Mouse (Mus musculus) kidney, adult 18-20 months (tissue): ENCODE measurements around the gene Usp46.
"Not testable (repeated sequence)": the region's sequence is repeated elsewhere in the genome, so short reads cannot be mapped to it uniquely, and the experiment has no call there.

Source experiments
- DNase-seq: peaks from one replicate; pipeline ENCODE4 v3.0.0; 2021

The Usp46 gene

DNA sequence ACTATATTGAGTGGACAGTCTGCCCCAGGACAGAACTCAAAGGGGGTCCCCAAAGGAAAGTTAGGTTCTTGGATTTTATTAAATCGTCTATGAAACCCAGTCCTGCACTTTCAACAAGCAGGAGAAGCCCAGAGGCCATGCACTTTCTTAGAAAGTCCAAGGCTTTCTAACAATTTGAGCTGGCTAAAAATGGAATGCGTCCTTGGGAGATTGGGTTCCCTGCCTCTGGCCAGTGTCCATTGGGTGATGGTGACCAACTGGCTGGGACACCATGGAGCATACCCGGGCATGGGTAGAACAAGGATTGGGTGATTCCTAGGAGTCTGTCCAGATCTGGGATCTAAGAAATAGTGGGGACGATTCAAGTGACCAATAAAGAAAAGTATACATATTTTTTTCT, 47.7 kb downstream of the Usp46 start:
- DNase-seq, result no peak

DNA sequence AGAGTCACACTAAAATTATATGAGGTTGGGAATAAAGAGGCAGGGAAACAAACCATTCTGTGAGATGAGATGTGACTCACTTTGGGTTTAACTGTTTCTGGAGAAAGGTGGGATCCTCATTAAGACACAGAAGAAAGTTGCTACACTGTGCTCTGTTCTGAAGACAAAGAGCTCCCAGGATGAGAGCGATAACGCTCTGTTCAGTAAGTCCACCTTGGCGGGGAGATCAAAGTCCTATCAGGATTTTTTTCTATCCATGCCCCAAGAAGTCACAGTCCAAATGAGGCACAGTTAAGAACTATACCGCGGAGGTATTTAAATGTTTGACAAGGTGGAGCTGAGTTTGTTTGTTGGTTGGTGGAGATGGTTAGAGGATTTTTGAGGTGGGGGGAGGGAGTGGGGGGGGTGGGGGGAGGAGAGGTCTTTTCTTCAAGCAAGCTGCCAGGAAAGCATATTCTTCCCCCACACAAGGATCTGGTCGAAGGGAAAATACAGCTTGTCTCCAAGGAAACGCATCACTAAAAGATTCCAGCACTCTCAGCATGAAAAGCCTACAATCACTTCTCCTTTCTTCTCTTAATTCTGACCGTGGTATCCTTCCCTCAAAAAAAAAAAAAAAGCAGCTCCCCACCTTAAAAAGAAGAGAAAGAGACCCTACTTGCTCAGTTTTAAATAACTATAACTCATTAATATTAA, 49.2 kb downstream of the Usp46 start:
- DNase-seq, result no peak

- peak; percentile 22 for DNase-seq
These were observed 50.7 kb downstream of the Usp46 start for GRCm38 (mm10) chr5:74017488-74017887.

GRCm38 (mm10) chr5:74011629-74012028, 56.6 kb downstream of the Usp46 start:
- peak; percentile 73 for DNase-seq

DNA sequence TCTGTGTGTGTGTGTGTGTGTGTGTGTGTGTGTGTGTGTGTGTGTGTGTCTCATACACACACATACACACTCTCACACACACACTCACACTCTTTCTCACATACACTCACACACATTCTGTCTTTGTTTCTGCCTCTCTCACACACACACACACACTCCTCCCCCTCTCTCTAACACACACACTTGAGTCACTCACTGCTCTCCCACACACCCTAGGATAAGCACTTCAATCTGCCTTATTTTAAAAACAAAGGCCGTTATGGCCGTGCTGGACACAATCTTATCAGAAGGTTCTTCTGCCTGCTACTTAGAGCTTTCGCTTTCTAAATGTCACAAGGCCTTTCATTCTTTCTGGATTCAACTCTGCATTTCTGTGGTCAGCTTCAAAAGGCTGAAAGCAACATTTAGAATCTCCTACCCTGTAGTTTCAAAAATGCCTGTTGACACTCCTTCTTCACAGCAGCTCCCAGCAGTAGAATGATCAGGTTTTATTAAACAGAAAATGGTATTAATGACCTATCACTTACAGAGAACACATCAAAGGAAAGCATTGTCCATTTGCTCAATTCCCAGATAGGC, 60.6 kb downstream of the Usp46 start:
- DNase-seq, result no peak

- DNase-seq, result no peak
These were observed 62.3 kb downstream of the Usp46 start for GRCm38 (mm10) chr5:74005936-74006335.

- DNase-seq, result no peak
These were observed 66.5 kb downstream of the Usp46 start for GRCm38 (mm10) chr5:74001743-74002142.

DNA sequence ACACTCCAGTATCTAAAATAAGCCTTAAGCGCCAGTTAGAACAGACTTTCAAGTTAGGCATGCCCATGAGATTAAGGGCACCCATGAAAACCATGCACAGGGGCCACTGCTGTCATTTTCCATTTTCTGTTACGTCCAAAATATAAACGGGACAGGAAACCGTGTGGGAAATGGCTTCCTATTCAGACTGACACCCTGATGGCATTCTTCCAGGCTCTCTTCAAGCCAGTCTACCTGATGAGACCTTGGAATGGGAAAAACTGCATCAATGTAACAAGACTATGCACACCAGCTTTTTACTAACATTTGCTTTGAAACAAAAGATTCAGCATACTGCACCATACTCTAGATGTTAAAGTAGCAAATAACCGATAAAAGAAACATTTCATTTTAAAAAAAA, 69.3 kb downstream of the Usp46 start:
- DNase-seq, result no peak

- no peak for DNase-seq
These were observed 73.4 kb downstream of the Usp46 start for GRCm38 (mm10) chr5:73994850-73995249.

- peak; percentile 51 for DNase-seq
These were observed 74.7 kb downstream of the Usp46 start for GRCm38 (mm10) chr5:73993538-73993937.

- DNase-seq, result no peak
These were observed 75.9 kb downstream of the Usp46 start for GRCm38 (mm10) chr5:73992321-73992720.

- no peak for DNase-seq
These were observed 78.7 kb downstream of the Usp46 start for GRCm38 (mm10) chr5:73989532-73989931.

DNA sequence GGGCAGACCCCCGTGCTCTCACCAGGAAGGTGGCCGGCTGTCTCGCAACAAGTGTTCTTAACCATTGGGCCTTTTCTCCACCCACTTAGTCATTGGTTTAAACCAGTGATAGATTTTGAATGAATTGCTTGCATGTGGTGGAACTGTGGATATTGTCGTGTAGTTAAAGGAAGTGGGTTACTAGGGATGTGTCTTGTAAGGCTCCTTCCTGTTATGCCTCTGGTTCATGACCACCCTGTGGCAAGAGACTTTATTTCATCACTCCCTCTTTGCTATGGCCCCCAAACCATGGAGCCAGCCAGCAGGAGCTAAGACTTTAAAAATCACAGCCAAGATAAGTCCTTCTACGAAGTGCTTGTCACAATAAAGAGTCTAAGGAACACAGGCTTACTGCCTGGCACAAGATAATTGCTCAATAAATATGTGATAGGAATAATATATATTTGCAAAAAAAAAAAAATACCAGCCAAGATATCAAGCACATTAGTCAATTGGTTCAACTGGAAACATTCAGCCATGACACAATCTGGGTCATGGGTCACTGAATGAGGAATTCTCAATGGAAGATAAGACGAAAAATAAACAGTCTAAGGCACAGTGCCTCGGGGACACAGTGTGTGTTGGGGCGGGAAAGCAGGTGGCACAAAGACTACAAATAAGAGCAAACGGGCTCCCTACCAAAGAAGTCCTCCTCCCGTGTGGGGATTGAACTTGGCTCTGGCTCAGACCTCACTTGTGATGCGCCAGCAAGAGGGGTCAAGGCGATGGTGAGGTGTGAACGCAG, 80.3 kb downstream of the Usp46 start:
- DNase-seq, result no peak

GRCm38 (mm10) chr5:73977426-73977825, 90.8 kb downstream of the Usp46 start:
- no peak for DNase-seq

DNA sequence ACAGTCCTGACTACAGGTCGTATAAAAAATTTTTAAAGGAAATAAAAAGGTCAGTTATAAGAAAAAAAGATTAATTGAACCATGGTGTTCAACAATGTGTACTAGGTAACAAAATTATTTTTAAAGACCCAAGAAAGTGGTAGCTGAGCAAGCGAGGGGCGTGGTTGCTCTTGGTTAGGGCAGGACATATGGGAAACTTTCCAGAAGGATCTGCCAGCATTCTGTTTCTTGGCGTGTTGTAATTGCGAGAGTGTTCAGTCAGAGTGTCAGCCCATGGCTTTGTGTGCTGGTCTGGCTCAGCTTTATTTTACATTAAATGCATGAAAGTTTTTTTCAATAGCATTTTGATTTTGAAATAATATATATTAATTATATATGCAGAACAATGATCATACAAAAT, 96.5 kb downstream of the Usp46 start:
- DNase-seq, result no peak

GRCm38 (mm10) chr5:73970024-73970628, 98.1 kb downstream of the Usp46 start:
- peak; percentile 51 for DNase-seq

DNA sequence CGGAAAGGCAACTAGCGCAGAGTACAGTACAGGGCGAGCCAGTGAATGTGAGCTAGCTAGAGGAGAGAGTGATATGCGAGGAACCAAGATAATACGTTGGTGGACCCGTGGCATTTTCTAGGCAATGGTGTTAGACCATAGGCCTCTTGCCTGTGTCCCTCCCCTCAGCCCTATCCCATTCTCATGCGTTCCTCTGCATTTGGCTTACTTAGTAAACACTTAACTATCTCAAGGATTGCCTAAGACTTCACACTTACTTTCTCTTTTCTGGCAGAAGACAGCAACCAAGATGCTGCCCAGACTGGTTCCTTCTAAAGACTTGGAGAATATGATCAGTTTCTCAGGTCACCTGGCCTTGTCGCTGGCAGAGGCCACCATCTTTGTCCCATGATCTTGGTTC, 98.9 kb downstream of the Usp46 start:
- no peak for DNase-seq

DNA sequence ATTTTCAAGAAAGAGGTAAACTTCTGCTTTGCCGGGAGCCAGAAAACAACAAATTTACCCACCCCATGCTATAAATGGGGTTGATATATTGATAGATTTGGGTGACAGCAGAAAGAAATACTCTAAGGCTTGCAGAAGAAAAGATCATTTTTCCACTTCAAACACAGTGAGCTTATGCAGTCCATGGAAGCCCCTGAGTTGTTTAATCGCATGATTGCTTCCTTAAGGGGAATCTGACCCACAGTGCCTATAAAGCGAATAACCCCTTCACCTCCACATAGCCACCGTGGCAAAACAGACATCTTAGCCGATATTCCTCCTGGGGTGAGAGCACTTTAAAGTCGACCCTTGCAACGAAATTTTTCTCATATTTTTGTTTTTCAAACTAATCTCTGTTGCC, 108.5 kb downstream of the Usp46 start:
- no peak for DNase-seq

DNA sequence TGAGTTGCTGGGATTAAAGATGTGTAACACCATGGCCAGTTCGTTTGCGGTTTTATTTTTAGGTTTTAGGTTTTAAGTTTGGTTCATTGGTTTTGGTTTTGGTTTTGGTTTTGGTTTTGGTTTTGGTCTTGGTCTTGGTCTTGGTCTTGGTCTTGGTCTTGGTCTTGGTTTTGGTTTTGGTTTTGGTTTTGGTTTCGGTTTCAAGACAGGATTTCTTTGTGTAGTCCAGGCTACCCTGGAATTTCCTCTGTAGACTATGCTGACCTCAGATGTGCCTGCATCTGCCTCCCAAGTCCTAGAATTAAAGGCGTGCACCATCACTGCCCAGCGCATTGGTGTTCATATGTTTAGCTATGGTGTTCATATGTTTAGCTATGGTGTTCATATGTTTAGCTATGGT, 109.6 kb downstream of the Usp46 start:
- DNase-seq, result not testable (repeated sequence)

GRCm38 (mm10) chr5:73958096-73958495, 110.1 kb downstream of the Usp46 start:
- no peak for DNase-seq

DNA sequence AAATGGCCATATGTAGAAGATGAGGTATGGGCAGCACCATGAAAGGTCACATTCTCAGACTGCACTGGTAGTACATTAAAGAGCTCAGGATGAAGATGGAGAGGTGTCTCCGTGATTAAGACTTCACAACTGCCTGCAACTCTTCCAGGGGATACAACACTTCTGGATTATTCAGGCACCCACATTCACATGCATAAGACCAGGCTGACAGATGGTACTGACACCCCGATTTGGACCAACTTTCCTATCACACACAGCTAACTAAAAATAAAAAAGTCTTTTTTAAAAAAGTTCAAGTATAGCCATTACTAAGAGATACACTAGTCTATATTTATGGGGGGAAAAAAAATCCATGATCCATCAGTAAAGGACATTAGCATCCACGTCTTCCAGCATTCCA, 112.5 kb downstream of the Usp46 start:
- DNase-seq, result no peak

DNA sequence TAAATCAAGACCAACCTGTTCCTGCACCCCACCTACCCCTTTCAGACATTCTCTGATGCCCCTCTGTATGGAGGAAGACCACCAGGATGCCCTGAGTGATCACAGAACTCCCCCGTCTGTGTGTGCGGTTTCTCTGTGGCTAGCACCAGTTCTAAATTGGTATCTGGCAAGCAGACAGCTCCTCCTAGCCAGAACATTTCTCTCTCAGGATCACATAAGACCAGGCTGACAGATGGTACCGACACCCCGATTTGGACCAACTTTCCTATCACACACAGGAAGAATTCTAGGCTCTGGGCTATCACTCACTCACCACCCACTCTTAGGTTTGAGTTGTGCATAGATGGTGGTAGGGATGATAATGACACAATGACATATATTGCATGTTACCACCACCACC, 113.2 kb downstream of the Usp46 start:
- no peak for DNase-seq

GRCm38 (mm10) chr5:73953066-73953614, 115.1 kb downstream of the Usp46 start:
- no peak for DNase-seq

DNA sequence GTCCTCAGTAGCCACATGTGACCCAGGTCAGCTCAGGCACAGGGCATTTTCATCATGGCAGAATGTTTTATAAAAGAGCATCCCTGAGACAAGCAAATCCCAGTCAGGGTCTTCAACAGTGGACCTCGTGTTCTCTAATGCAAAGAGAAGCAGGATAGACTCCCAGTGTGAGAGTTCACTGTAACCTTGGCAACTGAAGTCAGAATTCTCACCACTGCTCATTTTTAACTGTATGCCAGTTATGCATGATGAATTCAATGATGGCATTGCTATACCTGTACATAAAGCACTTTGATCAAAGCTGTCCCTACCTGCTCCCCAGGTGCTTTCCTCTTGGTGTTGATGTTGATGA, 116.6 kb downstream of the Usp46 start:
- DNase-seq, result no peak
